Mouse (Mus musculus) retina, postnatal 1 day (tissue): ENCODE results near the gene Btc.

Experiments used
- DNase-seq: peaks from one replicate; pipeline ENCODE4 v3.0.0-alpha.2; 2012

Gene Btc

GRCm38 (mm10) chr5:91402339-91403211 is at the start of gene Btc:
Gene Btc, minus strand, starts transcription at chr5:91402994.
- peak; percentile 68 for DNase-seq

GRCm38 (mm10) chr5:91444981-91445517 is 42.3 kb upstream of the Btc start:
- no peak for DNase-seq

- no peak for DNase-seq
These were observed 33.8 kb upstream of the Btc start for GRCm38 (mm10) chr5:91436563-91436962.

GRCm38 (mm10) chr5:91434723-91435658 is 32.2 kb upstream of the Btc start:
- DNase-seq: no peak

GRCm38 (mm10) chr5:91428547-91428946 is 25.8 kb upstream of the Btc start:
- no peak for DNase-seq

- DNase-seq: no peak
These were observed 11.0 kb upstream of the Btc start for GRCm38 (mm10) chr5:91413814-91414213.

- DNase-seq: no peak
These were observed 1.5 kb upstream of the Btc start for GRCm38 (mm10) chr5:91404263-91404662.

- DNase-seq: no peak
These were observed 487 bp upstream of the Btc start for GRCm38 (mm10) chr5:91403281-91403680.

- DNase-seq: no peak
These were observed 2.2 kb downstream of the Btc start for GRCm38 (mm10) chr5:91400493-91401096.

GRCm38 (mm10) chr5:91375467-91375866 is 27.3 kb downstream of the Btc start:
- no peak for DNase-seq

- peak; percentile 10 for DNase-seq
These were observed 34.7 kb downstream of the Btc start for GRCm38 (mm10) chr5:91368061-91368565.

GRCm38 (mm10) chr5:91366925-91367324 is 35.9 kb downstream of the Btc start:
- peak; percentile 7 for DNase-seq

- DNase-seq: peak; percentile 5
These were observed 39.4 kb downstream of the Btc start for GRCm38 (mm10) chr5:91363274-91363991.

- DNase-seq: no peak
These were observed 50.1 kb downstream of the Btc start for GRCm38 (mm10) chr5:91352645-91353044.

- no peak for DNase-seq
These were observed 57.1 kb downstream of the Btc start for GRCm38 (mm10) chr5:91345681-91346080.

- DNase-seq: no peak
These were observed 57.7 kb downstream of the Btc start for GRCm38 (mm10) chr5:91345064-91345463.

- DNase-seq: no peak
These were observed 60.6 kb downstream of the Btc start for GRCm38 (mm10) chr5:91341981-91342760.

GRCm38 (mm10) chr5:91334227-91334626 is 68.6 kb downstream of the Btc start:
- DNase-seq: no peak

- DNase-seq: no peak
These were observed 70.5 kb downstream of the Btc start for GRCm38 (mm10) chr5:91332079-91332865.

GRCm38 (mm10) chr5:91321840-91322239 is 81.0 kb downstream of the Btc start:
- DNase-seq: no peak
